Mouse (Mus musculus) v-Abl transformed pro-B cells (cell line): ENCODE measurements around the gene Gtf2a1l.

Source experiments
- in situ Hi-C, 2 experiments: fragments of 400-800 bp; cut with MboI; formaldehyde crosslinking; loops; one replicate each; pipeline ENCODE4 v1.15.1; 2025; ENCODE audit not compliant: unreplicated experiment in 2 of 2

The Gtf2a1l gene

DNA sequence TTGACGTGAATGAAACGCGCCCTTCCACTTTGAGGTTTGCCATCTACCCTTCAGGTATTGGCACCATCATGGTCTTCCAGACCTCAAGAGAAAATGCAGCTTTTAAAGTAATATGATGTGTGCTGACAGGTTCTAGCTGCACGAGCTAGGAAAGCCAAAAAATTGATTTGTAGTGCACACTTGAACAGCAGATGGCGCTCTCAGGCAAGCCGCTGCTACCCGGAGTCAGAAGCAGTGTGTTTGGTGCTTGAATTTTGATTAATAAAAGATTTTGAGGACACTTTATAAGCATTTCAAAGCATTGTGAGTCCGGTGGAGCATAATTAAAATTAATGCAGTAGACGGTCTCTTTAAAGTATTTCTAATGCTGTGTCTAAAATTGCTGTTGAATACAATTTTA, 16.4 kb upstream of the Gtf2a1l start:
- in situ Hi-C loops: loop anchor here (5.0 to 25.0 kb wide), 8 partner anchors 105 to 1930 kb away; no protein-coding TSS in a partner anchor

DNA sequence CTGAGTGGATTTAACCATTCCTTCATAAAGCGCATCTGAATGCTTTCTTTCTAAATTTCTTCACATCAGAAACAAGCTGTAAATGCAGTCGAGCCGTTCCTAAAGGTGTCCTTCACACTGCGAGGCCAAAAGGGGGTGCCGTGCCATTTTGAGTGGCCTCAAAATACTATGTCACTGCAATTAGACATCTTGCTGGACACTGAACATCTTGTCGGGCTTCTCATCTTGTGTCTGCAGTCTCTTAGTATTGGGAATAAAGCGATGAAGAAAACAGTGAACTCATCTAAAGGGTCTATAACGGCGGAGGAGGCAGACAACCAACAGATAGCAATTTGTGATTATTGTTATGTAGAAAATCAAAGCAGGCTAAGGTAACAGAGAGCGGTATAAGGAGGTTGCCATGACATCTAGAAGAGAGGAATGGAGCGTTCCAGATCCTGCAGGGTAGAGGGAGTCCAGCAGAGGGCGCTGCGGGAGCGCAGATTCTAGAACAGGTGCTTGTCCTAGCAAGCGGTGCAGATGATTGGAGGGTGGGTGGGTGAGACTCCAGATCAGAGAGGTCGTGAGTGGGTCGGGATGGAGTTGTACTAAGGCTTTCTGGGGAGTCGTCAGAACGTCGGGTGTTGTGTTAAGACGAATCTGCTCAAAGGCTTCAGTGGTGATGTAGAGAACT, 15.6 kb upstream of the Gtf2a1l start:
- in situ Hi-C loops: loop anchor here (5.0 to 25.0 kb wide), 8 partner anchors 104 to 1929 kb away; no protein-coding TSS in a partner anchor

DNA sequence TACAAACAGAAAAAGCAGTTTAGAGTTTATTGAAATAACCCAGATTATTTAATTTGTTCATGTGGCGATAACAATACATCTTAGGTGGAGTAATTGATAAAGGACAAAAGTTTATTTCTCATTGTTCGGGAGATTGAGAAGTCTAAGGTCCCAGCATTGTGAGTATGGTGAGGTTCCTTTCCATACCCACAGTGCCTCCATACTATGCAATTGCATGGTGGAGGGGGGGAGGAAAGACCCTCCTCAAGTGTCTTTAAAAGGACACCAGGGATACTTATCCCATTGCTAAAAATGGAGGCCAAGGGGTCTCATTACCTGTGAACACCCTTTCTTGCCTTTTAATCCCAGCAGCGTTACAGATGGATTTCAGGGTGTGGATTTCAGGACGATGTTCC, 15.1 kb upstream of the Gtf2a1l start:
- in situ Hi-C loops: loop anchor here (5.0 to 25.0 kb wide), 8 partner anchors 104 to 1929 kb away; no protein-coding TSS in a partner anchor

DNA sequence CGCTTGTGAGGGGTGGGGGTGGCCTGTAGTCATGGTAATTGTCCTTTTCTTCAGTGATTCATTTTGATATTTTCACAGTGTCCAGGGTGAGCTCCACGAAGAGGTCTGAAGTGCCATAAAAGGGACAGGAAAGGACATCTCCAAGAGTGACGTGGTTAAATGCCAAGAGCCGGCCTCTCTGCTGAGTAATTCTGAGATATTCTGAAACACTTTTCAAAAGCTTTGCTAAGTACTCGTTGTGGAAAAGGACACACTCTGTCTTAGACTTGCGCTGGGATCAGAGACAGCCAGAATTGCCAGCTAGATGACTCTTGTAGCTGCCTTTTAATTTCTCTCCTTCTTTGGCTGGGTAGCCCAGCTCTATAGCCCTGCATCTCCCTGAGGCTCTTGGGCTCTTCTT, 9.9 kb upstream of the Gtf2a1l start:
- in situ Hi-C loops: loop anchor here (10.0 to 25.0 kb wide), 3 partner anchors 996 to 1604 kb away; no protein-coding TSS in a partner anchor

DNA sequence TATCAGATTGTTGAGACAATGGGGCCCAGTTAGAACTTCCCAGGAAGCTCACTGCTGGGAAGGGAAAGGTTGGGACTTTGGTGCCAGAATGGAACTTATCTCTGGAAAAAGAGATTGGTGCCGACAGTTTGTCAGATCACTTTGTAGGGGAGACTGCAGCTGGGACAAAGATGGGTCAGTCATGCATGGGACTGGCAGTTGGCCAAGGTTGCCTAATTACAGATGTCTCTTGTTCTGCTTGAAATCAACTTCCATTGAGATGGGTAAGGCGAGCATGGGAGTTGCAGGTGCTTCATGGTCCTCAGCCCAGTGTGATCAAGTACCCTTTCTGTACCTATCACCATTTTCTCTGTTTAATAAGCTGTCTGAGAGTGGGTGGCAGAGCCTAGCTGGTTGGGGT, 2.4 kb upstream of the Gtf2a1l start:
- in situ Hi-C loops: loop anchor here (25.0 kb wide), 2 partner anchors 1471 to 1596 kb away; no protein-coding TSS in a partner anchor

DNA sequence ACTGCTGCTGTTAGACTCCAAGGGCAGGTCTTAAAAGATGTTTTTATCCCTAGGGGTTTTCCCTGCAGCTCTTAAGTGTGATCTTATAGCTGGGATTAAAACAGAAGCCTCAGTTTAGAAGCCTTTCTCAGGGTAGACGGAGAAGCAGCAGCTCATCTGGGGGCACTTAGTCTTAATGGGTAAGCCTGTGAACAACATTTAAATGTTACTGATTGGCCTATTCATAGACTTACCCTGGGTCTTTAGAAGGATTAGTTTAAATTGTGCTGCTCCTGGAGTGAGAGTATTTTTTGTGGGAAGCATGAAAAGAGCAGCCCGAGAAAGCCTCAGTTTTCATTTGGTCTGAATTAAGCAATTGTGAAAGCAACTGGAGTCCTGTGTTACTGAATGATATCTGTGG, 1.5 kb downstream of the Gtf2a1l start:
- in situ Hi-C loops: loop anchor here (25.0 kb wide), 2 partner anchors 1467 to 1592 kb away; no protein-coding TSS in a partner anchor

DNA sequence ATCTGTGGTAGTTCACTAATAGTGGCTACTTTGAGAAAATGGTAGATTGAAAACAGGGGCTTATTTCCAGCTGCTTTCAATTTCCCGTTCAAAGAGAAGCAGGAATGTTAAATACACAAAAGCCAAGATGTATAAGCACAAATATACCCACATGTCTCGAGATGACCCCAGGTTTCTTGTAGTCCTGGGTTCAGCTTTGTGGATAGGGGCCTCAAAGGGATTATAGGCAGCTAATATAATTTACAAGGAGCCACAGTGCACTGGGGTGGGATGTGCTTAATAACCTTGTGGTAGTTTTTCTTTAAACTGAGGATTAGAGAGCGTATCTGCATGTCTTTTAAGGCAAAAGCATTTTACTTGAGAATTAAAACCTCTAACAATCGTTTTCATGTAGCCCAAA, 2.3 kb downstream of the Gtf2a1l start:
- in situ Hi-C loops: loop anchor here (25.0 kb wide), 2 partner anchors 1467 to 1592 kb away; no protein-coding TSS in a partner anchor

DNA sequence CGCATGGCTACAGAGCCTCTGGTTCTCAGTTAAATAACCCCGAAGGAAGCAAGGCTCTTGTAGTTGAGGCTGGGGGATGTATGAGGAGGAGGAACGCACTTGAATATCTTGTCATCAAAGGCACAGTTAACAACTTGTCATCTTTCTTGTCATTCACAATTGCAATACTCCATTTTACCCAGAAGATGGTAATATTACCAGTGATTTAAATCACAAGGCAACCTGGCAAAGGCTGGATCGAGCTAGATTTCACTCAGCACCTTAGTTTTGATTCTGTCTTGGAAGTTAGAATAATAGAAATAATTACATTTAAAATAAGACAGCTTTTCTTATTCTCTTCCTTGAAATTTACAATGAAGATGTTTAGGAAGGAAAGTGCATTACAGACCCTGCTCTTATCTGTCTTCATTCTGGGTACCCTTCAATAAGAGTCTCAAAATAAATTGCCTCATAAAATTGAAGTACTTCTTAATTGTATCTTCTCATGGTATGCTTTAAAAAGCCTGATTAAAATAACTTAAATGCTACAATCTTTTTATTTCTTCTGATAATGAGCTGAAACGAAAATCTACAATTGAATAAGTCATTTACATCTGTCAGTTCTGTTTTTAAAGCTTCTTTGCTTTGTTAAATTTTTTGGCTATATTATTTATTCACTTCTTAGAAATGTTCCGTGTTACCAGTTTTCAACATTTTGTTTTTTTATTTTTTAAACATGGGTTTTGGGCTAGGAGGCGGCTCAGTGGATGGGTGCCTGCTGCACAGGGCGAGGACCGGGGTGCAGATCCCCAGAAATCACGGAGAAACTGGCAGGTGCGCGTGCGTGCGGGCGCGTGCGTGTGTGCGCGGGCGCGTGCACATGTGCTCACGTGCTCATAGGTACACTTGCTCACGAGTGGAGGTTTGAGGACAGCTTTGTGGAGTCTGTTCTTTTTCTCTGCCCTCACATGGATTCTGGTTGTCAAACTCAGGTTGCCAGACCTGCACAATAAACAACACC, 7.2 kb downstream of the Gtf2a1l start:
- in situ Hi-C loops: no loop called here

DNA sequence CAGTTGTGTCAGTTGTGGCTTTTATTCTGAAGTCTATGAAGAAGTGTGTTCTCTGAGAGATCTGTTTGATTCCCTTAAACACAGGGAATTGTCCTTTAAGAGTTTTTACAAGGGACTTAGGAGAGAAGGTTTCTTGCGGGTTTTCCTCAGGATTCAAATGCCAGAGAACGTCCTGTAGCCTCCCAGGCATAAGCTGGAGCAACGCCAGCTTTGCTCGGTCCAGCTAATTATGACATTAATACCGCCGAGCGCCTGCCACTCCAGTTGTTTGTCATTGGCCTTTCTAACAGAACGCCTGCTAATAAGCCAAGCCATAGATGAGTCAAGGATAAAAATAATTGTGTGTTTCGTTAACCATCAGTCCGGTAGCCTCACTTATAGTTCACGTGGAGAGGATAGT, 19.8 kb downstream of the Gtf2a1l start:
- in situ Hi-C loops: no loop called here

DNA sequence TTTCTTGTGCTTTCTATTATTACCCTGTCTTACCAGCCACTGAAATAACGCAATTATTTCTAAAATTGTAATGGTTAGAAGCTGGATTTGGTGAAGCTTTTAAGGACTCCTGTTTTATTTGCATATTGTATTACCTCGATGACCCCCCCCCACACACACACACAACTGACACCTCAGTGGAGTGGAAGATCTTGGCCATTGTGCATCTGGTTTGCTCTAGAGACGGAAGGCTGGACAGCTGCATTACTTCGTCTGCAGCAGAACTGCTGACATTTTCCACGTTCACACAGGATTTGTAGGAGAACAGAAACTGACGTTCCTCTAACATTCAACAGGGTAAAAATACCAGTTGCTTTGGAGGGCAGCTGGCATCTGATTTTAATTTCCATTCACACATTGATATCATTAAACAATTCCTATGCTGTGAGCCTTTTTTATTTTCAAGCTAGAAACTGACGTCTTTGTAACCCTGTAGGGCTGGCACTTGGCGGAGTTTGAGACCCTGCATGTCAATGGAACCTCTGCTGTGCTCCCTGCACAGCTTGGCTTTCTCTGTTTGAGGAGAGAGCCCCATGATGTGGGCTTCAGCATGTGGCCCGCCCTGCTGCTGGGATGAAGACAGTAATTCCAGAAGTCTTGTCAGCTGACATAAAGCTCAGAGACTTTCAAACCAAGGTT, 28.3 kb downstream of the Gtf2a1l start:
- in situ Hi-C loops: no loop called here

DNA sequence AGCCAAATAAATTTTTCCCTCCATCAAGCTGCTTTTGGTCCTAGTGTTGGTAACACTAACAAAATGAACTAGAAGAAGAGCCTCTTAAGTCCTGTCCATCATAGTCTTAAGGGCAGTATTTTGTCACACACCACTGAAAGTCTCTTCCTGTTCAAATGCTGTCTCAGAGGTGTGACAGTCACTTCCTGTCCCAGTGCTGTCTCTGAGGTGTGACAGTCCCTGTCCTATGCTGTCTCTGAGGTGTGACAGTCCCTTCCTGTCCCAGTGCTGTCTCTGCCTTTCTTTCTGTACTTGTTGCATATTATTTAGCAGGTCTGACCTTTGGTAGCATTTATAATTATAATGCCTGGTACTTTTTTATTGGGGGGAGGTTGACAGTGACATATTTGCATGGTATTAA, 32.4 kb downstream of the Gtf2a1l start:
- in situ Hi-C loops: no loop called here

DNA sequence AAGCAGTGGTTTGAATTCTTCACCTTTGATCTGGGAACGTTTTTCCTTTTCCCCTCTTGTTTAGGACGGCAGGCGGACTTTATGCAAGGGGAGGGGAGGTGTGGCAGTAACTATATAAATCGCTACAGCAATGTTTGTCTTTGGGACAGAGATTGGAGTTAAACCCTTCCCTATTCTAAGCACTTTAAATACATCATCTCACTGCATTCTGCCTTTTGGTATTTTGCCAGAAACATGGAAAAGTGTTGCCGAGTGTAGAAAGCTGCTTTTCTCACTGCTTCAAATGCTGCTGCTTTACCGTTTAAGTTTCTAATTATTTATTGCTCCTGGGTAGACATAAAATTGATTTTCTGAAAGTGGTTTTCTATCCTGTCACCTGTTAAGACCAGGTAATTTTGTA, 33.9 kb downstream of the Gtf2a1l start:
- in situ Hi-C loops: no loop called here

DNA sequence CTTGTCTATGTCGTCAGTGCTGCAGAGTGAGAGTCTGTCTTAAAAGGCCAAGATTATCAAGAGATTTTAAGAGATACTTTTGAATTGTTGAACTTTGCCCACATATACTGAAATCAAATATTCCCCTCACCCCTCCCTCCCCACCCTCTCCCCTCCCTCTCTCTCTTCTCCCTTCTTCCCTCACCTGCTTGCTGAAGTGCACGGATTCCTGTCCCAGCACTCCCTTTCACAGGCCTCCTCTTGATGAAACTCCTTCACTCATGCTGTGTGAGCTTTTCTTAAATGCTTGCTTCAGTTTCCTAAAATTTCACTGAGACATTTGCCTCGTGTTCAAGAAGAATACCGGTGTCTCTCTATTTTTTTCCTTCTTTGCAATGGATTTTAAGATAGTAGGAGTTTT, 34.7 kb downstream of the Gtf2a1l start:
- in situ Hi-C loops: no loop called here

DNA sequence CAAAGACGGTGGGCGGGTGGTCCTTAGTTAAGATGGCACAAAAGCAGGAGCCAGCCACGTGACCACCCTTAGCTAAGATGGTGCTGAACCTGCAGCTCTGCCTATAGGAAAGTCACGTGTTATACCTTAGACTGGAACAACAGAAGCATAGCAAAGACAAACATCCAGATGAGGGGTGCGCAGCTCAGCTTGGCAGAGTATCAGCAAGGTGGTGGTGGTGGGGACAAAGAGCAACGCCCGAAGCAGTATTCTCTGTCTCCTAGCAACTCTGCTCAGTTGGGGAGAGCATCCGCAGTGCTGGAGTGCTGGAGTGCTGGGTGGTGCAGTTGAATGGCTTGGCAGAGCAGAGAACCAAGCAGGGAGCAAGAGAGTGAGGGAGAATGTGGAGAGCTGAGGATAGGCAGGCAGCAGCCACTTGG, 37.8 kb downstream of the Gtf2a1l start:
- in situ Hi-C loops: no loop called here

DNA sequence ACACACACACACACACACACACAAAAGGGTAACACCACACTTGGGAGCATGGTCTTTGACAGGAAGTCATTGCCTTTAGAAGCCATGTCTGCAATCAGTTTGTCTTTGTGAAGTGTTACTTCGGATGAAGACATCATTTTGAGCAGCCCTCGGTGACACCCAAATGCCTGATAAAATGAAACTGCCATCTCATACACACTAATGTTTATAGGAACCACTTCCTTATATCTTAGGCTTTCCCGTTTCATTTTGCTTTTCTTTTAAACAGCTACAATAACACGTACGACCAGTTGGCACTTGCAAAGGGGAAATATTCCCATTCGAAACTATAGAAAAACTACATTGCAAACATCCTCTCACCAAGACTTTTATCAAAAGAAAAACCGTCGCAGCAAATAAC, 81.2 kb downstream of the Gtf2a1l start:
- in situ Hi-C loops: no loop called here

DNA sequence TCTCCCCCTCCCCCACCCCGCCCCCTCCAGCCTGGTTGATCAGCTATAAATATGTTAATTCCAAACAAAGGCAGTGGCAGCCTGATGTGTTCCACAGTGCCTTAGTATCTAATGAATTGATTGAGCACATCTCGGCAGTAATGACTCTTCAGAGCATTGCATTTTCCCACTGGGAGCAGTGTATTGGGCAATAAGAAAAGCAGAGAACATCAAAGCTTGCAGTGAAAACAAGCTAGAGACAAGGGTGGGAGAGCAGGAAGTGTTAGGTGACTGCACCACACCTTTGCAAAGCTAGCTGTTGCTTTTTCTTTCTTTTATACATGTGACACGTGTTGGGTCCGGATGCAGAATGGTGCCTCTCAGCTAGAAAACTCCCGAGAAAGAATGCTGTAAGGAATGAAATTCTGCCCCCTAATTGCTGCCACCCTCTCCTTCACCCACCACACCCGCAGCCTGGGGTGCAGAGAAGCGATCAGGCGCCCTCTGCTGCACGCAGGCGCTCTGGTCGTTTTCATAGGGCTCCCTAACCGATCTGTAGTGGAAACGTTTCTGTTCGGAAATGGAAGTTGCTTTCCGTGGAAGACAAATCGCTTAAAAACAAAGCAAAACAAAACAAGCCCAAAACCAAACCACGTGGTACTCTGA, 84.5 kb downstream of the Gtf2a1l start:
- in situ Hi-C loops: no loop called here

DNA sequence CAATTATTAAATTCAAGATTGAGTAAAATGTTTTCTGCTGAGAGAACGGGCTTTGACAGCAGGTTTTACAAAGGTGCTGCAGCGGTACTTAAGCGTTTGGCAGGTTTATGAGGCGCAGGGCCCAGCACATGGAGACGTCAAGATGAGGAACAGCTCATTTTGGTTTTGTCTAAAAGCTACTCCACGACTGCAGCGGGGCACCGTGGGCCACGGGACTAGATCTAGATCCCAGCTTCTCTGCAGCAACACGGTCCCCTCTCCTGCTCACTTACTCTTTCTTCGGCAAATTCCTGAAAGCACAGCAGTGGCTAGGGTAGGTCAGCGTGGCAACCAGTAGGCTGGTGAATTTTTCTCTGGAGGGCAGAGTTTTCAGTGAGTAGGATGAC, 85.0 kb downstream of the Gtf2a1l start:
- in situ Hi-C loops: no loop called here

DNA sequence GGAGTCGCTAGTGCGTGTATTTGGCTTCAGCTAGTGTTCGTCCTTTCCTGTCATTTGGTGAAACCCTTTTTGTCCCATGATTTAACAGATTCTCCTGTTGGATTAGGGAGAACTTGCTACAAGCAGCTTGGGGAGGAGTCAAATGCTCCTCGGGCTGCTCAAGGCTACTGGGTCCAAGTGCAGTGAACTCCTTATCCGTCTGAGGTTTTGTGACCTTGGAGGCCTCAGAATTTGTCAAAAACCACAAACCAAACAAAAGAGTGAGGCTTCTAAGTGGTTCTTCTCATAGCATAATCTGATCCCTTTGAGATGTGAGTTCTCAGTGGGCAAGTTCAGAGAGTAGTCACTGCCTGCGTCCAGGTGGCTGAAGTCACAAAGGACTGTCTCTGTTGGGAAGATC, 87.3 kb downstream of the Gtf2a1l start:
- in situ Hi-C loops: loop anchor here in 1 of 2 experiments (5.0 kb wide), 1 partner anchor 103 kb away; no protein-coding TSS in a partner anchor

DNA sequence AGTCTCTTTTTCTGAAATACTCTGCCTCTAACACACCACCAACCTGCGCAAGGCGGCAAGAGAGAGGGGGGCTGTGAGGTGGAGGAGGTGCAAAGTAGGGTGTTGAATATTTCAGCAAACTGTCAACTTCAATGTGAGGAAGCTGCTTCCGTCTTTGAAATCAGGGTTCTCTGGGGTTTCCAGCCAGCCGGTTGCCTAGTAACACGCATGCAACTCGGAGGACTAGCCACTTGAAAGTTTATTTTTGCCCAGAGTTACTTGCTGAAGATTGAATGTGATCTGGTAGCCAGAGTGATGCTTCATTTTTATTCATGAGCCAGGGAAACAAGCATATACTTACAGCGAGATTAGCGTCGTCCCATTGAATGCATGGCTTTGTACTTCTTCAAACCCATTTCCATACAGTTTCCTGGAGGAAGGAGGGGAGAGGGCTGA, 89.6 kb downstream of the Gtf2a1l start:
- in situ Hi-C loops: loop anchor here in 1 of 2 experiments (5.0 kb wide), 1 partner anchor 106 kb away; no protein-coding TSS in a partner anchor
